Mouse (Mus musculus): ENCODE results near the gene Sh2d1b1. TPM values are rescaled to one million over a fixed set of nuclear protein-coding genes. Genes with fewer than 3 reads are reported as not detected.
A peak's percentile ranks its signal among the peaks of the same experiment; 100 is the strongest.

Sh2d1b1 gene
- total RNA-seq, 2 experiments from 2014 or later = not detected

GRCm38 (mm10) chr1:170299496-170299895 is 22.4 kb downstream of the Sh2d1b1 start:
- Histone ChIP-seq H3K27ac (no peak overlapping the region), H3K4me3 (no peak overlapping the region)
- no peak for TF ChIP-seq CTCF (conservative IDR thresholded peaks at IDR 0.05)
- DNase-seq (ENCODE audit: low spot score in 2 of 2) = no peak

- Histone ChIP-seq H3K4me3 (no peak overlapping the region), H3K27ac (no peak overlapping the region)
- no peak for TF ChIP-seq CTCF (conservative IDR thresholded peaks at IDR 0.05)
- DNase-seq (ENCODE audit: low spot score in 2 of 2) = no peak
Measured at GRCm38 (mm10) chr1:170301686-170302085, 24.6 kb downstream of the Sh2d1b1 start.

- Histone ChIP-seq H3K4me3 (no peak overlapping the region), H3K27ac (no peak overlapping the region)
- DNase-seq (ENCODE audit: low spot score in 2 of 2) = no peak
- TF ChIP-seq CTCF (conservative IDR thresholded peaks at IDR 0.05) = no peak
Measured at GRCm38 (mm10) chr1:170302456-170302855, 25.3 kb downstream of the Sh2d1b1 start.

GRCm38 (mm10) chr1:170303103-170303502 is 26.0 kb downstream of the Sh2d1b1 start:
- DNase-seq (ENCODE audit: low spot score in 2 of 2) = no peak
- TF ChIP-seq CTCF (conservative IDR thresholded peaks at IDR 0.05) = no peak
- no peak overlapping the region for H3K27ac ChIP-seq

GRCm38 (mm10) chr1:170305002-170305401 is 27.9 kb downstream of the Sh2d1b1 start:
- Histone ChIP-seq H3K27ac (no peak overlapping the region), H3K4me3 (no peak overlapping the region)
- TF ChIP-seq CTCF (conservative IDR thresholded peaks at IDR 0.05) = no peak
- no peak for DNase-seq (ENCODE audit: low spot score in 2 of 2)

More at GRCm38 (mm10) chr1:170303103-170303502, 26.0 kb downstream of the Sh2d1b1 start:
- no peak overlapping the region for H3K4me3 ChIP-seq

- H3K4me3 ChIP-seq = no peak within 1 kb of the TSS
- no peak for TF ChIP-seq CTCF (conservative IDR thresholded peaks at IDR 0.05)
- no peak for DNase-seq (ENCODE audit: low spot score in 2 of 2)
- H3K27ac ChIP-seq = no peak within 1 kb of the TSS
Measured at GRCm38 (mm10) chr1:170306232-170306631, 29.1 kb downstream of the Sh2d1b1 start, which contains the start of gene Gm7694. Gene Gm7694 (minus strand): TSS chr1:170306332.

- no peak for TF ChIP-seq CTCF (conservative IDR thresholded peaks at IDR 0.05)
- no peak within 1 kb of the TSS for H3K4me3 ChIP-seq
- no peak for DNase-seq (ENCODE audit: low spot score in 2 of 2)
- H3K27ac ChIP-seq = no peak within 1 kb of the TSS
Measured at GRCm38 (mm10) chr1:170308503-170308902, 31.4 kb downstream of the Sh2d1b1 start, which contains the start of gene Spata46. Gene Spata46 (plus strand): TSS chr1:170308803.

GRCm38 (mm10) chr1:170311431-170311830 is 34.3 kb downstream of the Sh2d1b1 start:
- TF ChIP-seq CTCF (conservative IDR thresholded peaks at IDR 0.05) = no peak
- Histone ChIP-seq H3K4me3 (no peak overlapping the region), H3K27ac (no peak overlapping the region)
- DNase-seq (ENCODE audit: low spot score in 2 of 2) = no peak

GRCm38 (mm10) chr1:170322046-170322445 is 44.9 kb downstream of the Sh2d1b1 start:
- Histone ChIP-seq H3K27ac (no peak overlapping the region), H3K4me3 (no peak overlapping the region)
- TF ChIP-seq CTCF (conservative IDR thresholded peaks at IDR 0.05) = no peak
- no peak for DNase-seq (ENCODE audit: low spot score in 2 of 2)

- no peak overlapping the region for H3K27ac ChIP-seq
- DNase-seq (ENCODE audit: low spot score in 2 of 2) = no peak
- no peak overlapping the region for H3K4me3 ChIP-seq
- TF ChIP-seq CTCF (conservative IDR thresholded peaks at IDR 0.05) = no peak
Measured at GRCm38 (mm10) chr1:170323001-170323400, 45.9 kb downstream of the Sh2d1b1 start.

- DNase-seq (ENCODE audit: low spot score in 2 of 2) = no peak
- no peak overlapping the region for H3K4me3 ChIP-seq
- no peak for TF ChIP-seq CTCF (conservative IDR thresholded peaks at IDR 0.05)
- H3K27ac ChIP-seq = no peak overlapping the region
Measured at GRCm38 (mm10) chr1:170324312-170324711, 47.2 kb downstream of the Sh2d1b1 start.

- no peak for TF ChIP-seq CTCF (conservative IDR thresholded peaks at IDR 0.05)
- no peak overlapping the region for H3K4me3 ChIP-seq
- no peak overlapping the region for H3K27ac ChIP-seq
- DNase-seq (ENCODE audit: low spot score in 2 of 2) = no peak
Measured at GRCm38 (mm10) chr1:170325277-170325676, 48.2 kb downstream of the Sh2d1b1 start.

- Histone ChIP-seq H3K4me3 (no peak overlapping the region), H3K27ac (no peak overlapping the region)
- no peak for TF ChIP-seq CTCF (conservative IDR thresholded peaks at IDR 0.05)
- DNase-seq (ENCODE audit: low spot score in 2 of 2) = no peak
Measured at GRCm38 (mm10) chr1:170331926-170332325, 54.8 kb downstream of the Sh2d1b1 start.

- no peak overlapping the region for H3K27ac ChIP-seq
- peak; percentile 54 for TF ChIP-seq CTCF (conservative IDR thresholded peaks at IDR 0.05)
- H3K4me3 ChIP-seq = no peak overlapping the region
- no peak for DNase-seq (ENCODE audit: low spot score in 2 of 2)
Measured at GRCm38 (mm10) chr1:170332775-170333174, 55.7 kb downstream of the Sh2d1b1 start.

Other genes with a start within 250 kb of the Sh2d1b1 start
- 1 to 10 TPM; 4.7 to 5.0 TPM for gene Ddr2, start 166.6 kb upstream of the Sh2d1b1 start, total RNA-seq (2021)
- 10 to 100 TPM; 51.4 to 56.0 TPM for gene Uap1, start 102.4 kb upstream of the Sh2d1b1 start, total RNA-seq (2021)
- 100 to 1,000 TPM; 142 to 143 TPM for gene Uhmk1, start 61.9 kb upstream of the Sh2d1b1 start, total RNA-seq (2021)
- not detected for gene Sh2d1b2, start 44.6 kb upstream of the Sh2d1b1 start, total RNA-seq (2021)
- 1 to 10 TPM; 4.1 TPM for gene Gm7694, start 29.0 kb downstream of the Sh2d1b1 start, total RNA-seq (2021)
- gene Spata46, start 31.5 kb downstream of the Sh2d1b1 start, total RNA-seq (2021) = not detected

Measured in layer of hippocampus, adult 2 months (tissue).